Mouse (Mus musculus) CH12.LX (cell line): Measurements from ENCODE around the gene Gsc. TPM values are rescaled to one million over a fixed set of nuclear protein-coding genes. Genes with fewer than 3 reads are reported as not detected.
"Not testable (repeated sequence)": the region's sequence is repeated elsewhere in the genome, so short reads cannot be mapped to it uniquely, and the experiment has no call there.

Source experiments
- DNase-seq: peaks from one replicate; pipeline ENCODE4 v3.0.0-alpha.2; 2013; ENCODE audit errors: extremely low read depth
- H3K27ac ChIP-seq: 2 replicates; pipeline ENCODE4 v1.5.1; 2012; ENCODE audit warnings: low read depth, mild to moderate bottlenecking, control low read depth, moderate library complexity; ENCODE audit not compliant: insufficient read depth
- H3K27me3 ChIP-seq: replicated peaks from 2 replicates; pipeline ENCODE3; 2012; ENCODE audit warnings: inconsistent platforms
- H3K36me3 ChIP-seq, 2 experiments: replicated peaks in 1 of 2; 2 replicates each; pipeline versions ENCODE3 to v1.6.1; 2012; ENCODE audit warnings: inconsistent platforms in 1 of 2, low read length in 1 of 2, mild to moderate bottlenecking in 1 of 2, mixed read lengths in 1 of 2, moderate library complexity in 1 of 2; ENCODE audit not compliant: control insufficient read depth in 1 of 2, insufficient read depth in 1 of 2
- H3K4me1 ChIP-seq, 2 experiments: 2 replicates each; pipeline ENCODE4 v1.6.1; 2012; ENCODE audit warnings: inconsistent platforms in 1 of 2, moderate library complexity in 1 of 2; ENCODE audit not compliant: insufficient read depth in 2 of 2, control insufficient read depth in 1 of 2
- H3K4me2 ChIP-seq: 2 replicates; pipeline ENCODE4 v1.6.1; 2012; ENCODE audit warnings: low read depth, mild to moderate bottlenecking, control low read depth; ENCODE audit not compliant: poor library complexity, insufficient read depth, severe bottlenecking
- H3K4me3 ChIP-seq, 3 experiments: fragments of 150-350 bp in 1 of 3; sonication (generic) in 1 of 3; replicated peaks in 1 of 3; 2 replicates each; pipeline versions ENCODE3 to v1.5.1; 2011 to 2012; ENCODE audit warnings: low read depth in 2 of 3, low read length in 2 of 3, mild to moderate bottlenecking in 2 of 3, moderate library complexity in 2 of 3, control low read depth in 1 of 3, improper control_type of control experiment in 1 of 3, inconsistent platforms in 1 of 3, mixed read lengths in 1 of 3; ENCODE audit not compliant: poor library complexity in 1 of 3
- H3K79me2 ChIP-seq: replicated peaks from 2 replicates; pipeline ENCODE4 v1.6.1; 2012; ENCODE audit warnings: mild to moderate bottlenecking, moderate library complexity; ENCODE audit not compliant: control insufficient read depth, poor library complexity, insufficient read depth, severe bottlenecking; ENCODE audit errors: extremely low read depth
- H3K9ac ChIP-seq: 2 replicates; pipeline ENCODE4 v1.6.1; 2012; ENCODE audit warnings: low read depth, mild to moderate bottlenecking, control low read depth, moderate library complexity; ENCODE audit not compliant: insufficient read depth
- H3K9me3 ChIP-seq: replicated peaks from 2 replicates; pipeline ENCODE3; 2012; ENCODE audit warnings: low read length, inconsistent platforms, mixed read lengths
- CTCF ChIP-seq, 2 experiments: IDR thresholded peaks in 1 of 2; conservative IDR thresholded peaks in 1 of 2; 2 replicates each; pipeline ENCODE4 v1.5.1; 2011 to 2012; ENCODE audit warnings: low read depth in 2 of 2, low read length in 2 of 2, improper control_type of control experiment in 1 of 2, inconsistent platforms in 1 of 2, mild to moderate bottlenecking in 1 of 2, moderate library complexity in 1 of 2
- ELF1 ChIP-seq: IDR thresholded peaks from 2 replicates; pipeline ENCODE4 v1.6.1; 2014; ENCODE audit warnings: low read depth, mild to moderate bottlenecking, inconsistent platforms, low read length, improper control_type of control experiment
- KAT2A ChIP-seq: IDR thresholded peaks from 2 replicates; pipeline ENCODE4 v1.6.1; 2012; ENCODE audit warnings: low read length, improper control_type of control experiment, inconsistent platforms; ENCODE audit not compliant: insufficient replicate concordance
- MAFK ChIP-seq: IDR thresholded peaks from 2 replicates; pipeline ENCODE4 v1.6.1; 2011; ENCODE audit warnings: low read length, improper control_type of control experiment; ENCODE audit not compliant: insufficient replicate concordance
- NRF1 ChIP-seq: IDR thresholded peaks from 2 replicates; pipeline ENCODE4 v1.6.1; 2014; ENCODE audit warnings: low read depth, mild to moderate bottlenecking, inconsistent platforms, low read length, improper control_type of control experiment, moderate library complexity
- RAD21 ChIP-seq: IDR thresholded peaks from 2 replicates; pipeline ENCODE4 v1.6.1; 2011; ENCODE audit warnings: low read depth, mild to moderate bottlenecking, low read length, improper control_type of control experiment, moderate library complexity
- SMC3 ChIP-seq: IDR thresholded peaks from 2 replicates; pipeline ENCODE4 v1.6.1; 2011; ENCODE audit warnings: low read depth, low read length, improper control_type of control experiment
- UBTF ChIP-seq: IDR thresholded peaks from 2 replicates; pipeline ENCODE4 v1.6.1; 2012; ENCODE audit warnings: low read depth, mild to moderate bottlenecking, inconsistent platforms, low read length, improper control_type of control experiment, moderate library complexity
- USF1 ChIP-seq: IDR thresholded peaks from 2 replicates; pipeline ENCODE4 v1.6.1; 2014; ENCODE audit warnings: low read depth, mild to moderate bottlenecking, inconsistent platforms, low read length, improper control_type of control experiment
- ZNF384 ChIP-seq: IDR thresholded peaks from 2 replicates; pipeline ENCODE4 v1.6.1; 2012; ENCODE audit warnings: low read depth, low read length, improper control_type of control experiment, inconsistent platforms
- dilution Hi-C: fragments of 300-500 bp; cut with MboI; formaldehyde crosslinking; loops from 2 replicates; pipeline ENCODE4 v1.14.3; 2020; ENCODE audit warnings: low sequenced_read_pairs; ENCODE audit not compliant: extremely low pct_unique_long_range_greater_than_20kb, extremely low pct_ligation_motif_present
- in situ Hi-C: fragments of 300-500 bp; cut with MboI; formaldehyde crosslinking; loops from 3 replicates; pipeline ENCODE4 v1.14.3; 2019; ENCODE audit warnings: low sequenced_read_pairs, low pct_ligation_motif_present, low pct_unique_long_range_greater_than_20kb, mixed read lengths
- polyA plus RNA-seq: library from polyadenylated mRNA; unstranded; fragments of >175 nt; gene quantifications from 2 replicates; pipeline ENCODE4 v1.2.1, GENCODE M21; 2012; ENCODE audit warnings: low read depth; ENCODE audit not compliant: insufficient read length
- total RNA-seq, 2 experiments: library from RNA; depleted of rRNA; stranded (reverse); fragments of 300-350 nt in 1 of 2; fragments of >200 nt in 1 of 2; gene quantifications; 2 replicates each; pipeline ENCODE4 v1.2.3; 2012 to 2014

Gsc gene
- total and polyA plus RNA-seq, 3 experiments: not detected

GRCm38 (mm10) chr12:104448099-104448498 lies 25.0 kb downstream of the Gsc start:
- peak; percentile 48 for DNase-seq
- TF ChIP-seq ELF1: peak; percentile 49
- TF ChIP-seq RAD21: no peak; the same call in 1 of the 2 replicates
- TF ChIP-seq MAFK: no peak
- peak; percentile 69 for TF ChIP-seq NRF1
- peak; percentile 49 to 61 for TF ChIP-seq CTCF (conservative IDR thresholded peaks at IDR 0.05 in 1 of 2, IDR thresholded peaks at IDR 0.05 in 1 of 2; ENCODE audit: low read depth in 2 of 2, low read length in 2 of 2)
- TF ChIP-seq SMC3: peak; percentile 18; the same call in 1 of the 2 replicates
- TF ChIP-seq UBTF: no peak
- in situ Hi-C loops (loop anchor here (25.0 kb wide), 1 partner anchor 489 kb away; no protein-coding TSS in a partner anchor), dilution Hi-C loops (no loop called here)
- Histone ChIP-seq H3K4me2 (no peak overlapping the region), H3K9me3 (no peaks in the 10 kb centered on the region), H3K79me2 (no peaks in the 10 kb centered on the region), H3K4me1 (no peaks in the 10 kb centered on the region), H3K36me3 (no peaks in the 10 kb centered on the region), H3K4me3 (no peak overlapping the region), H3K27me3 (peaks cover 52% of the 10 kb centered on the region), H3K9ac (no peak overlapping the region), H3K27ac (no peak overlapping the region)

GRCm38 (mm10) chr12:104447056-104447455 lies 26.1 kb downstream of the Gsc start:
- DNase-seq, H3K79me2 ChIP-seq, H3K27ac ChIP-seq, H3K4me1 ChIP-seq, H3K4me3 ChIP-seq, H3K36me3 ChIP-seq, H3K9ac ChIP-seq, H3K4me2 ChIP-seq, H3K9me3 ChIP-seq, dilution Hi-C loops: not testable (repeated sequence)
- in situ Hi-C loops: loop anchor here (25.0 kb wide), 1 partner anchor 490 kb away; no protein-coding TSS in a partner anchor
- H3K27me3 ChIP-seq: peaks cover 43% of the 10 kb centered on the region

- no peak overlapping the region for H3K9ac ChIP-seq
- no peak for DNase-seq
- dilution Hi-C loops (no loop called here), in situ Hi-C loops (loop anchor here (25.0 kb wide), 1 partner anchor 494 kb away; no protein-coding TSS in a partner anchor)
- peaks cover 45% of the 10 kb centered on the region for H3K27me3 ChIP-seq
- no peak overlapping the region for H3K4me3 ChIP-seq
- no peak overlapping the region for H3K27ac ChIP-seq
- H3K36me3 ChIP-seq: no peaks in the 10 kb centered on the region
- H3K79me2 ChIP-seq: no peaks in the 10 kb centered on the region
- TF ChIP-seq ZNF384 (no peak), KAT2A (no peak), USF1 (peak; percentile 22; the same call in 1 of the 2 replicates)
- no peaks in the 10 kb centered on the region for H3K4me1 ChIP-seq
- no peaks in the 10 kb centered on the region for H3K9me3 ChIP-seq
- no peak overlapping the region for H3K4me2 ChIP-seq
These were observed 29.4 kb downstream of the Gsc start for GRCm38 (mm10) chr12:104443716-104444115.
